Mouse (Mus musculus) kidney, embryonic 14.5 days (tissue): ENCODE results near the gene Nipa1. TPM values are rescaled to one million over a fixed set of nuclear protein-coding genes. Genes with fewer than 3 reads are reported as not detected.
"Not testable (repeated sequence)": the region's sequence is repeated elsewhere in the genome, so short reads cannot be mapped to it uniquely, and the experiment has no call there.

Experiments
- ATAC-seq: fragments of 200-750 bp; cut with Nextera tagmentation; 2 replicates; pipeline ENCODE4 v1.8.0; 2017; ENCODE audit warnings: moderate number of reproducible peaks, mild to moderate bottlenecking, moderate TSS enrichment, moderate library complexity; ENCODE audit not compliant: low FRiP score, low TSS enrichment
- H3K27ac ChIP-seq: fragments of 300-500 bp; sonication (generic); 2 replicates; pipeline ENCODE4 v1.5.1; 2014; ENCODE audit warnings: low read depth, mild to moderate bottlenecking, low read length, moderate library complexity, mixed read lengths
- H3K27me3 ChIP-seq: fragments of 300-500 bp; sonication (generic); 2 replicates; pipeline ENCODE4 v1.6.1; 2014; ENCODE audit warnings: mild to moderate bottlenecking, low read length; ENCODE audit not compliant: control insufficient read depth, insufficient read depth
- H3K36me3 ChIP-seq: fragments of 300-500 bp; sonication (generic); 2 replicates; pipeline ENCODE4 v1.6.1; 2014; ENCODE audit warnings: low read length, mixed read lengths; ENCODE audit not compliant: control insufficient read depth, insufficient read depth
- H3K4me1 ChIP-seq: fragments of 300-500 bp; sonication (generic); 2 replicates; pipeline ENCODE4 v1.6.1; 2014; ENCODE audit warnings: low read length, mixed read lengths; ENCODE audit not compliant: control insufficient read depth, insufficient read depth
- H3K4me2 ChIP-seq: fragments of 300-500 bp; sonication (generic); replicated peaks from 2 replicates; pipeline ENCODE4 v1.6.1; 2014; ENCODE audit warnings: low read depth, mild to moderate bottlenecking, low read length
- H3K4me3 ChIP-seq: fragments of 300-500 bp; sonication (generic); 2 replicates; pipeline ENCODE4 v1.5.1; 2014; ENCODE audit warnings: mild to moderate bottlenecking, low read length
- H3K9ac ChIP-seq: fragments of 300-500 bp; sonication (generic); 2 replicates; pipeline ENCODE4 v1.6.1; 2014; ENCODE audit warnings: low read depth, mild to moderate bottlenecking, low read length, moderate library complexity
- H3K9me3 ChIP-seq: fragments of 300-500 bp; sonication (generic); 2 replicates; pipeline ENCODE4 v1.6.1; 2016; ENCODE audit warnings: low read length; ENCODE audit not compliant: control insufficient read depth
- WGBS: fragments of 180-500 bp; shearing (Covaris S2); extraction: QIAGEN DNeasy Blood & Tissue Kit; methylation state at CpG from one replicate; pipeline ENCODE4 v1.1.7; 2014; 5-methylcytosine and 5-hydroxymethylcytosine counted together
- polyA plus RNA-seq: library from polyadenylated mRNA; unstranded; fragments of >200 nt; fragmentation: Nextera tagmentation; extraction: Ambion mirVana; gene quantifications from 2 replicates; pipeline ENCODE4 v1.2.1, GENCODE M21; 2014

Nipa1 gene
- polyA plus RNA-seq, 1 experiment from 2014 or later: 4.4 TPM

- 91% methylated on average over 7 of the region's 18 CpGs for WGBS
- not testable (repeated sequence) for ATAC-seq, H3K4me2 ChIP-seq, H3K4me3 ChIP-seq, H3K4me1 ChIP-seq, H3K9me3 ChIP-seq, H3K27me3 ChIP-seq, H3K36me3 ChIP-seq, H3K27ac ChIP-seq, H3K9ac ChIP-seq
Observed at GRCm38 (mm10) chr7:56014002-56014702, 5.6 kb downstream of the Nipa1 start.

- no peak overlapping the region for H3K9ac ChIP-seq
- no peaks in the 10 kb centered on the region for H3K9me3 ChIP-seq
- no peaks in the 10 kb centered on the region for H3K36me3 ChIP-seq
- no peak for ATAC-seq
- H3K27me3 ChIP-seq: no peaks in the 10 kb centered on the region
- H3K4me3 ChIP-seq: no peak overlapping the region
- H3K4me1 ChIP-seq: no peaks in the 10 kb centered on the region
- H3K27ac ChIP-seq: no peak overlapping the region
- H3K4me2 ChIP-seq: no peak overlapping the region
- WGBS: 97% methylated on average over 14 of the region's 14 CpGs
Observed at GRCm38 (mm10) chr7:56013261-56014001, 6.3 kb downstream of the Nipa1 start.

- Histone ChIP-seq H3K9ac (no peak overlapping the region), H3K9me3 (no peaks in the 10 kb centered on the region), H3K36me3 (no peaks in the 10 kb centered on the region), H3K4me1 (no peaks in the 10 kb centered on the region), H3K27me3 (no peaks in the 10 kb centered on the region), H3K27ac (no peak overlapping the region), H3K4me3 (no peak overlapping the region), H3K4me2 (no peak overlapping the region)
- ATAC-seq: no peak
Observed at GRCm38 (mm10) chr7:56011018-56011333, 8.8 kb downstream of the Nipa1 start.

- Histone ChIP-seq H3K4me3 (no peak overlapping the region), H3K4me2 (no peak overlapping the region), H3K4me1 (no peaks in the 10 kb centered on the region), H3K9ac (no peak overlapping the region), H3K36me3 (no peaks in the 10 kb centered on the region), H3K9me3 (no peaks in the 10 kb centered on the region), H3K27me3 (no peaks in the 10 kb centered on the region), H3K27ac (no peak overlapping the region)
- WGBS: 87% methylated on average over 4 of the region's 4 CpGs
- ATAC-seq: no peak
Observed at GRCm38 (mm10) chr7:56010318-56011017, 9.3 kb downstream of the Nipa1 start.

- Histone ChIP-seq H3K9ac (no peak overlapping the region), H3K27me3 (no peaks in the 10 kb centered on the region), H3K36me3 (no peaks in the 10 kb centered on the region), H3K4me2 (no peak overlapping the region), H3K9me3 (no peaks in the 10 kb centered on the region), H3K4me1 (no peaks in the 10 kb centered on the region), H3K27ac (no peak overlapping the region), H3K4me3 (no peak overlapping the region)
- 19% methylated on average over 2 of the region's 4 CpGs for WGBS
- ATAC-seq: no peak
Observed at GRCm38 (mm10) chr7:55998997-55999396, 20.8 kb downstream of the Nipa1 start.

- no peaks in the 10 kb centered on the region for H3K4me1 ChIP-seq
- no peaks in the 10 kb centered on the region for H3K9me3 ChIP-seq
- H3K27me3 ChIP-seq: no peaks in the 10 kb centered on the region
- WGBS: 70% methylated on average over 4 of the region's 4 CpGs
- H3K4me2 ChIP-seq: no peak overlapping the region
- no peak overlapping the region for H3K4me3 ChIP-seq
- H3K36me3 ChIP-seq: no peaks in the 10 kb centered on the region
- no peak overlapping the region for H3K27ac ChIP-seq
- no peak for ATAC-seq
- no peak overlapping the region for H3K9ac ChIP-seq
Observed at GRCm38 (mm10) chr7:55995013-55995412, 24.7 kb downstream of the Nipa1 start.

GRCm38 (mm10) chr7:55991858-55992257 is 27.9 kb downstream of the Nipa1 start:
- H3K27ac ChIP-seq: no peak overlapping the region
- H3K4me3 ChIP-seq: no peak overlapping the region
- no peak overlapping the region for H3K9ac ChIP-seq
- no peaks in the 10 kb centered on the region for H3K4me1 ChIP-seq
- no peak for ATAC-seq
- no peaks in the 10 kb centered on the region for H3K36me3 ChIP-seq
- 93% methylated on average over 7 of the region's 7 CpGs for WGBS
- no peaks in the 10 kb centered on the region for H3K9me3 ChIP-seq
- no peak overlapping the region for H3K4me2 ChIP-seq
- no peaks in the 10 kb centered on the region for H3K27me3 ChIP-seq

- WGBS: 92% methylated on average over 3 of the region's 3 CpGs
- H3K9ac ChIP-seq: no peak overlapping the region
Observed at GRCm38 (mm10) chr7:55991129-55991528, 28.6 kb downstream of the Nipa1 start.

More at GRCm38 (mm10) chr7:55991129-55991528, 28.6 kb downstream of the Nipa1 start:
- Histone ChIP-seq H3K27ac (no peak overlapping the region), H3K4me3 (no peak overlapping the region), H3K9me3 (no peaks in the 10 kb centered on the region), H3K36me3 (no peaks in the 10 kb centered on the region), H3K4me1 (no peaks in the 10 kb centered on the region), H3K4me2 (no peak overlapping the region), H3K27me3 (no peaks in the 10 kb centered on the region)
- no peak for ATAC-seq
